Mouse (Mus musculus): ENCODE results near the gene Etv6.

Etv6 gene

DNA sequence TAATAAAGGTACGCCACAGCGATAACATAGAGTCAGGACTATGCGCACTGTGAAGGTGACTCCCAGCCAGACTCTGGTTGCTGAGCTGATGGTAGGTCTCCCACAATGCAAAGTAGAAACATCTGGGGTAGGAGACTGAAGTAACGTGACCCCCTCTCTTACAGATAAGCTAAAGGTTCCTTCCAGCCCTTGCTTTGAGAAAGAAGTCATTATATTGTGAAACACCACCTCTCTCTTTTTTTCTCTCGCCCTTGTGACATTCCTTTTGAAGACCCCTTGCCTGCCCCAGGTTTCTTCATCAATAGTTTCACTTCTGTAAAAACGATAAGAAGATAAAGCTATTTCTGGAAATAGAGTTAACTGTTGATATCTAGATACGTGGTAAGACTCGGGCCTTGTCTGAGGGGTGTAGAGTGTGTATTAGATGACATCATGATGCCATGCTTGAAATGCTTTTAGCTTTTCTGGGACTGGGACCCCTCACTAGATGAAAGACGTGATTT lies 99.4 kb downstream of the Etv6 start:
- DNase-seq (ENCODE audit: extremely low read depth, insufficient read length, low spot score), result no peak

DNA sequence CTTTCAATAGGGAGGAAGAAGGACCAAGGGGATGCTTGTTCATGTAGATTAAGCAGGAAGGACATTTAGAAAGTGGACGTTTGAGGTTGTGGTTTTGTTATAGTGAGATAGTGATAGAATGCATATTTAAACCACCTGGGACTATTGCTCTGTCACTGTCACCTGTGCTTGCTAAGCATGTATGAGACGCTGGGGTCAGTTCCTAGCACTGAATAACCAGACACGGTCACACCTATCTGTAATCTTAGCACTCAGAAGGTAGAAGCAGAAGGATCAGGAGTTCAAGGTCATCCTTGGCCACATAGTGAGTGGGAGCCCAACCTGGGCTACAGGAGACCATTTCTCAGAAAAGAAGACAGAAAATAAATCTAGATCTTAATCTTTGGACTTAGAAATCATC lies 100.8 kb downstream of the Etv6 start:
- DNase-seq (ENCODE audit: extremely low read depth, insufficient read length, low spot score), result no peak

DNA sequence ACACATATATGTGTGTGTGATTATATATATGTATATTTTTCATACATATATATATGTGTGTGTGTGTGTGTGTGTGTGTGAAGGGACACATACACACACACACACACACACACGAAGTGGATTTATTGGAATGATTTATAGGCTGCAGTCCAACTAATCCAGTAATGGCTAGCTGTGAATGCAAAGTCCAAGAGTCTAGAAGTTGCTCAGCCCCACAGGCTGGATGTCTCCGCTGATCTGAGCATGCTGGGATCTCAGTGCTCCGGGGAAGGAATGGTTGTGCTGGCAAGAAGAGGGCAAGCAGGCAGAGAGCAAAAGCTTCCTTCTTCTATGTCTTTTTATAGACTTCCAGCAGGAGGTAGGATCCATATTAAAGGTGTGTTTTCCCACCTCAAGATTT lies 103.9 kb downstream of the Etv6 start:
- no peak for DNase-seq (ENCODE audit: extremely low read depth, insufficient read length, low spot score)

DNA sequence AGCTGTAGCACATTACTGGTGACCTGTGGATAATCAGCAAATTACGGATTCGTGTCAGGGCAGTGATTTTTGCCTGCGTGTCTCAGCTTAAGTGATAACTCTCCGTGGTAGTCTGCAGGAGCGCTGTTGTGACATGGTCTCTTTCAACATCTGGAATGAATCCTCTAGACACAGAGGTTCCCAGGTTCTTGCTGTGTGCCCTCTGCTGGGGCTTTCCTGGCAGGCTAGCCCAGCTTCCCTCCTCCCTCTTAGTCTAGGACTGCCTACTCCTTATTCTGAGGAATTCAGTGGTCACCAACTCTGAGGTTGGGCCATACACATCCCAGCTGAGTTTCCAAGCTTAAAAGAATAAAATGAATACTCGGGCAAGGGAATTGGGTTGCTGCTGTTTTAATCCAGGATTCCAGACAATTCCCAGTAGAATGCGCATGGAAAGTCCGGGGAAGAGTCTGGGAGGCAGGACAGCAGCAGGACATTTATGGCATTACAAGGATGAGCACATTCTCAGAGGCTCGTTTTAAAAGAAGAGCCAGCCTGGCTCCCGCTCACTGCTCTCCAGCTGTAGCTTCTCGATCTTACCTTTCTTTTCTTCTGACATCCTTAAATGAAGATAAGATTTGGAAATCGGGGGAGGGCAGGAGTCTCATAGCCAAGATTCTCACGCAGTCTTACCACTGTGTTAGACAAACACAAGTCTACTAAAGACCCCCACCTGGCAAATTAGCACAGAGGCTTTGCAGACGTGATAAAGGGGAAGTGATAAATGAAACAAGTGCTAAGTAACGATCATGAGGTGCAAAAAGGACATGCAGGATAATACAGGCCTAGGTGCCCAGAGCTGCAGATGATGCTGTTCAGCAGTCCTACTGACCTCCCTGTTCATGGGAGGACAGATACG lies 105.5 kb downstream of the Etv6 start:
- no peak for DNase-seq (ENCODE audit: extremely low read depth, insufficient read length, low spot score)

DNA sequence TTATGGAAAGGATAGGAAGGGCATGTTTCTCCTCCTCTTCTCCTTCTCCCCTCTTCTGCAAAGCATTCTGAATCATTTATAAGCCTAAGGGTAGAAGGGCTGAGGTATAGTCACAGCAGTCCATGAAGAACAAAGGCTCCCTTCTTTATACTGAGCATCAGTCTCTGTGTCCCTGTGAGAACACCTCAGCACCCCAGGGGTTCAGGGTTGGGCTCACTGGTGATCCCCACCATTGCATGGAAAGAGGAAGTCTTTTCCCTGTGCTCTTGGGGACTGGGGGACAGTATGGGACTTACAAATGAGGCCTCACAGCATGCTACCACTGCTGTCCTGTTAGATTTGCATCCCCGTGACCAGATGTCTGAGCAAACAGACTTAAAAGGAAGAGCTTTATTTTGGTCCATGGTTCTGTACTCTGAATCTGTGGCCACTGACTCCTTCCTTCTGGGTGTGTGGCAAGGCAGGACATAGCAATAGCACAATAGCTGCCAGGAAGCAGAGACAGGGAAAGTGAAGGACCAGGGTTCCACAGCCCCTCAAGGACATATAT lies 106.2 kb downstream of the Etv6 start:
- DNase-seq (ENCODE audit: extremely low read depth, insufficient read length, low spot score), result no peak

DNA sequence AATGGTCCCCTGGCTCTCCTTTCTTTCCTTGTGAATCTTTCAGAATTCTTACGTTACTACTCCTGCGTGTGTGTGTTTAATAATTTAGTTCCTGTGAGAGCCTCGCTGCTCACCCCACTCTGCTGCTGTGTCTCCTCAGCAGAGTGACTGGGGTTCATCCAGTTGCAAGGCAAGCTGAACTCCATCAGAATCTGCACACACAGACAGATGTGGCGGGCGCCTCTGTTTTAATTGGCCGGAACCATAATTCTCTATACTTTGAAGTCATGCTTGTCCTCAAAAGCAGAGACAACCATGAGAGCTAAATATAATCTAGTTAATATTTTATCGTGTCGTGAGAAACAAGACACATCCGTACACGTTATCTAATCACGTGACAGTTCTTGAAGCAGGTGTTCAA lies 107.2 kb downstream of the Etv6 start:
- no peak for DNase-seq (ENCODE audit: extremely low read depth, insufficient read length, low spot score)

DNA sequence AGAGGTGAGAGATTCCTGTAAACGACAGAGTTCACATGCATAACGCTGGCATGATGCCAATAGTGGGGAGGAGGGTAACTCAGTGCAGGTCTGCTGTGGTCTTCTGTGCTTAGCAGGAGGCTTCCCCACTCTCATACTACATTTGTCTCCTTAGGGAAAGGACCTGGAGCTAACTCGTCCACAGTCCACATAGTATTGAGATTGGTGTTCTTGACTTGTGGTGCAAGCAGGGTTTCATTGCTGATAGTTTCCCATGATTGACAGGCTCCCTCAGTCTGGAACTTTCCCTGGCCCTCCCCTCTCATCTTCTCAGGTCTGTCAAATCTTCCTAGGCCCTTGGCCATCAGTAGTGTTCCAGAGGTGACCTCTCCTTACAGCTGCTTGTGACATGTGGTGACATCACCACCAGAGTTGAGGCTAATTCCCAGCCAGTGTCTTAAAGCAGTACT lies 108.2 kb downstream of the Etv6 start:
- no peak for DNase-seq (ENCODE audit: extremely low read depth, insufficient read length, low spot score)

DNA sequence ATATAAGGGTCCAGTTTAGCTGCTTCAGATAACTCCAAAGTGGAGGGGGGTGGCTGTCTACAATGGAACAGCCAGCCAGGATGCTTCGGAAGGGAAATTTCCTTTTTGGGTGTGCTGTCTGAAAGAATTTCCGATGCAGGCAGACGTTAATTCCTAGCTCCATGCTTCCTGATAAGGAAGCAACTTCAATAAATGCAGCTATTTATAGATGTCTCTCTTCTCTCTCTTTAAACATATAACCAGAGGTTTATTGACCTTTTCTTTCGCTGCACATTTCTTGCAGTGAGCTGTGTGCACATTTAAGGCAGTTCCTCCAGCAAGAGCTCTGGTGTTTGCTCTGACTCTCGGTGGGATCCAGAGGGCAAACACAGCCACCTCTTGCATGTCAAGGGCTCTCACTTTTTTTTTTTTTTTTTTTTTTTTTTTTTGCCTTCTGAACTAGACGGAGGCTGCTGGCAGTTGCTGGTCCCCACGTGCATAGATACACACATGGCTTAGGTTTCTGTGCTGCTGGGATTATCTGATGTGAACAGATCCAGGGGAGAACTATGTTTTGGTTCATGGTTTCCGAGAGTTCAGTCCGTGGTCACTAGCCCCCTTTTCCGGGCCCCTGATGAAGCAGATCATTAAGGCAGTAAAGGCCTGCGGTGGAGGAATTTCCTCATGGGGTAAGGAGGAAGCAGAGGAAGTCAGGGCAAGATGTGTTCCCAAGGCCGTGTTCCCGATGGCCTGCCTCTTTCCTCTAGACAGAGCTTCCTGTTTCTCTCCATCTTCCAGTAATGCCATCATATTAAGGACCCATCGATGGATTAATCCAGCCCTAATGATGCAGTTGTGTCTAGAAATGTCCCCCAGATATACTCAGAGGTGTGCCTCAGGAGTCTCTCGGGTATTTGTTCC lies 109.0 kb downstream of the Etv6 start:
- no peak for DNase-seq (ENCODE audit: extremely low read depth, insufficient read length, low spot score)

DNA sequence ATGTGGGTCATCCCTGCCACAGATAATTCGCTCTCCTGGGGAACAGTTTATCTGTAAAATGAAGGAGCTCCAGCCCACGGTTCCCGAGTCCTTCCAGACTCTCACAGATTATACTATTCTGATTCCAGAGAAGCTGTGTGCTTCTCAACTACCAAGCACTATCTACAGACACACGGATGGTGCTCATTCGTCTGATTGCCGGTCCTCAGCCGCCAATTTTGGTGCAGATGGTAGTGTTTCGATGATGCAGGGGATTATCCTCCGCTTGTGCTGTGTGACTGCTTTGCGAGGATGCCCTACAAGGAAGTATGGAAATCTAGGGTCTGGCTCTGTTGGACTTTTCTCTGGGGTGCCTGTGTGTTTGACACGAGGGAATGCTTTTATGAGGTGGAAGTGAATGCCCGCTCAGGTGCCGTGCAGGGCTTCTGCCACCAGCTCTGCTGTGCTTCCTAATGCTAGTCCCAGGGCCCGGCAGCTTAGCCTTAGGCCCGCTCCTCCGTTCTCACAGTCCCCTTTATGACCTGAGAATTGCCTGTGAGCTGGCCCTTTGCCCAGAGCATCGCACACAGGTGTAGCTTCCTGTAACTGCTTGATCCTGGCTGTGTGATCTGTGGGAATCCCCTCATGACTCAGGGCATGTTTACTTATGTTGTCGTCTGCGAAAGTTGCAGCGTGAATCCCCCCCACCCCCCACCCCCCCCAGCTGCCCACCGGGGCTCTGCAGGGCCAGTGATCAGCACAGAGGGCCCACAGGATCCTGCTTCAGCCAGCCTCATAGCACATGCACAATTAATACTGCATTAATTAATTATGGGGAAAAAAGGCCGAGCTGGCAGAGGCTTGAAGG lies 112.3 kb downstream of the Etv6 start:
- DNase-seq (ENCODE audit: extremely low read depth, insufficient read length, low spot score), result no peak

DNA sequence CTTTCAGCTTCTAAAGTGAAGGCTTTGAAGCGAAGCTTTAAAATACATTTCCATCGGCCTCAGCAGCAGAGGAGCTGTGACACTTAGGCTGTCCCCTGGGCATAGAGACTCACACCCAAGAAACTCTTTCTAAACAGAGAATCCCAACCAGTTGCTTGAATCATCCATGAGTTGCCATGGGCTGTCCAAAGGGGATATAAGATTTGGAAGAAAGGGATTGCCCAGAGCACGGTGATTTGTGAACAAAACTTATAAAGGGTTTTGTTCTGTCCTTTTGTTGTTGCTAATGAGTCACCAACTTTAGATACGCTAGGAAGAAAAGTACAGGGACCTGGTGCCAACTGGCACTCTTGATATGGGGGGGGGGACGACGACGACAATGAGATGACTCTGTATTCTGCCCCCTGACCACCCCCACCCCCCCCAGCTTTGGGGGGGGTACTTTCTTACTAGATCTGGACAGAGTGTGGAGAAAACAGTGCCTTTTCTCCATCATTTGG lies 113.0 kb downstream of the Etv6 start:
- DNase-seq (ENCODE audit: extremely low read depth, insufficient read length, low spot score), result no peak

DNA sequence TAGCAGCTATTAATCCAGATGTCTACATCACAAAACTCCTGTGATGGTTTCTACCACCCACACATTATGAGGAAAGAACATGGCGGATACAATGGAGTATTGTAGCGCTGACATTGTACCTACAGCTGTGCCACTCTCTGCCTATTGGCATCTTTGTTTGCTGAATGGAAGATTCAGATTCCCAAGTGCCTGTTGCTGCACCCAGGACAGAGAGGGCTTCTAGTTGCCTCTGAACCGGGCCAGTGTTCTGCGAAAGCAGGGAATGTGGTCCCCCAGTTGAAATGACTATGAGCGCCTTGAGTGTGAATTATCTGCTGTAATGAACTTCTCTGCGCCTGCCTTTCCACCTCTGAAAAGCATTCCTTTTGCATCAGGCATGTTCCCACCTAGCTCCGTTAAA lies 114.1 kb downstream of the Etv6 start:
- DNase-seq (ENCODE audit: extremely low read depth, insufficient read length, low spot score), result no peak

DNA sequence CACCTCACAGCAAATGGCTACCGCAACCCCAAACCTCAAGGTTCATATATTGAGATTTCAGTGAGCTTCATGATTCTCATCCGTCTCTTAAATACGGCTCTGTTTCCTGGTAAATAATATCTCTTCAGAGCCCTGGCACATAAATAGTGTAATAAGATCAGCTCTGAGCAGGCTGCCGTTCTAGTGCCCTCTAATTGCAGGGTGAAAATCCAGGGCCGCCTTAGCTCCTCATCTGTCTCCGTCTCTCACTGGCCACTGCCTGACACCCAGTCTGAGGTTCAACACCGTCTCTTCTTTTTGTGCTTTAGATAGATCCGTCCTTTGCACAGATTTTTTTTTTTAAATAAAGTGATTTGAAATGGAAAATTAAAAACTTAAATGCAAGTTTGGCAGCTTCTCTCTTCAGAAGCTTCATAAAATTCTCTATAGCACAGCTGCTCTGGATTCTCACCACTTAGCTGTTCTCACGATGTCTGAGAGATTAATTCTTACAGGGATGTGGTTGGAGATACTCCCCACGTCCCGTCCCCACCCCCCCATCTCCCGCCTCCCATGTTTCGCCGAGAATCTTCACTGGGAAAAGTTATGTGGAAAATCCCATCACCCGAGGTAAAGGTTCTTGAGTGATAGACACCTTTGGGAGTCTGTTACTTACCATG lies 115.7 kb downstream of the Etv6 start:
- DNase-seq (ENCODE audit: extremely low read depth, insufficient read length, low spot score), result no peak

DNA sequence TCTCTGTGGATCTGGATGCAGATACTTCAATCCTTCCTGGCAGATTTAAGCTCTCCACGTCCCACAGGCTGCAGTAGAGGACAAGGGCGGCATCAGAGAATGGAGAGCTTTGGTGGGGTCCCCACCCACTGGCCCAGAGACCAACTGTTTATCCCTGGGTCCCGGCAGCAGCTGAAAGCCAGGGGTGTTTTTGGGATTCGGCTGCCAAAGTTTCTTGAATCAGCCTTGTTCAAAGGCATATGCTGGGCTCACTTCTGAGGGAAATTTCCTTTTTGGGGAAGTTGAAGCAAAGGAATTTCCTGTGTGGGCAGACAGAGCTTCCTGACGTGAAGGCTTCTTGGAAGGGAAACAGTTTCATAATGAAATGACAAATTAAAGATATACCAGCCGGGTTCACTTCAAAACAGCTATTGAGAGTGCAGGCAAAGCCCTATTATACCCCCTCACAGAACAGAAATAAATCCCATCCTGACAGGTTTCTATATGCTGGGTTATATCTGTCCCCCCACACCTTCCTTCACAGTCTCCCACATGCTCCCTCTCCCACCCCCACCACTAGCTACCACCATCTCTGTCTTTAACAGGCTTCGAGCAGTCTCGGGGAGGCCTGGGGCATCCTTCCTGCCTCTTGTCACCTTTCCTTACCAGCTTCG lies 116.5 kb downstream of the Etv6 start:
- DNase-seq (ENCODE audit: extremely low read depth, insufficient read length, low spot score), result no peak

DNA sequence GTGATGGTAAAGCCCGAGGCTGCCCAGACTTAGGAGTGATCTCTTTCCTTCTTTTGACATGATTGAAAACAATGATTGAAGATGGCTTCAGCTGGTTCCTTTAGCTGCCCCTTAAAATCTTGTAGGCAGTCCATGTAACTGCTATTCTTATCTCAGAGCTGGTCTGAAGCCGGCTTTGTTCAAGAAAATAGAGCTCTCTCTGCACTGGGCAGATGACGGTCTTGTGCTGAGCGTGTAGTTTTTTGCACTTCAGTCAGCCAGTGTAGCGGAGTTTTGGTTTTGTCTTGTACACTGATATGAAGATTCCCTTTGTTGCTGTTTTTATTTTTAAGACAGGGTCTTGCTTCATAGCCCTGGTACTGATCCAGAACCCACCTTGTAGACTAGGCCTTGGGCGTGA lies 117.0 kb downstream of the Etv6 start:
- no peak for DNase-seq (ENCODE audit: extremely low read depth, insufficient read length, low spot score)

DNA sequence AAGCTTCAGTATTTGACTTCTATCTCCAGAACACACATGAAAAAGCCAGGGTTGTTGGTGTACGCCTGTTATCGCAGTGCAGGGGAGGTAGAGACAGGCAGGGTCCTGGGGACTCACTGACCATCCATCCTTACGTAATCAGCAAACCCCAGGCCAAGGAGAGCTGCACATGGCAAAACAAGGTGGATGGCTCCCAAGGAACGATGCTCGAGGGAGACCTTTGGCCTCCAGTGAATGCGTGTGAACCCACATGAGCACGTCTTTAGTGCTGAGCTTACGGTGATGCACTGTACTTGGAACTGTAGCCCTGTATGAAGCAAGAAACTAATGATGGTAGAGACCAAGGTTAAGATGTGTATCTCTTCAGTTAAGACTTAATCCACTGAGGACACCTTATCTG lies 119.2 kb downstream of the Etv6 start:
- no peak for DNase-seq (ENCODE audit: extremely low read depth, insufficient read length, low spot score)

DNA sequence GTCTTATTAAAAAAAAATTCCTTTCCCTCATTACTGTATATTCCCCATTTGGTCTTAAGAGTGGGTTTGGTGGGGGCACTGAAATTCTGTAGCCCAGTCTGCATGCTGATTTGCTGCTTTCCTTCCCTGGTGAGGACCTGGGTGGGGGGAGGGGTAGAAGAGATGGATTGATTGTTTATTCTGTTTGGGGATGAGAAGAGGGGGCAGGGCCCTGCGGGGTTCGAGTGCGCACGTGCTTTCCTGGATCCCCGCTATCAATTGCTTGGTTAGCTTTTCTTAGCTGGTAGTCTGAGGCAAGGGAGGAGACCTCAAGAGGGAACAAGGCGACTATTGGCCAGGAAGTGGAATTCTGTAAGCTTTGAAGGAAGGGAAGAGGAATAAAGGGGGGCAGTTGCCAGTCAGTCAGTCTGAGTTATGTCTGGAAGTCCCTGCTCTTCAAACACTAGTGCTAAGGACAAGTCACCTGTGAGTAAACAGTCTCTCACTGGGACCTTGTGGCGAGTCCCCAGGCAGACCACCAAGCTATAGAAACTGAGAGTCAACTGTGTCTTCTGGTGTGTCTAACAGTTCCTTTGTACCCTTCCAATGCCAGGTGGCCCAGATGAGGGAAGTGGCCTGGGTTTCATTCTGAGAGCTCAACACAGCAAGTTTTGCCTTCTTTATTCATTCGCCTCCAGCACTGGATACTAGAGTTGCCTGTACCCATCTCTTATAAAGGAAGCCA lies 120.6 kb downstream of the Etv6 start:
- no peak for DNase-seq (ENCODE audit: extremely low read depth, insufficient read length, low spot score)

DNA sequence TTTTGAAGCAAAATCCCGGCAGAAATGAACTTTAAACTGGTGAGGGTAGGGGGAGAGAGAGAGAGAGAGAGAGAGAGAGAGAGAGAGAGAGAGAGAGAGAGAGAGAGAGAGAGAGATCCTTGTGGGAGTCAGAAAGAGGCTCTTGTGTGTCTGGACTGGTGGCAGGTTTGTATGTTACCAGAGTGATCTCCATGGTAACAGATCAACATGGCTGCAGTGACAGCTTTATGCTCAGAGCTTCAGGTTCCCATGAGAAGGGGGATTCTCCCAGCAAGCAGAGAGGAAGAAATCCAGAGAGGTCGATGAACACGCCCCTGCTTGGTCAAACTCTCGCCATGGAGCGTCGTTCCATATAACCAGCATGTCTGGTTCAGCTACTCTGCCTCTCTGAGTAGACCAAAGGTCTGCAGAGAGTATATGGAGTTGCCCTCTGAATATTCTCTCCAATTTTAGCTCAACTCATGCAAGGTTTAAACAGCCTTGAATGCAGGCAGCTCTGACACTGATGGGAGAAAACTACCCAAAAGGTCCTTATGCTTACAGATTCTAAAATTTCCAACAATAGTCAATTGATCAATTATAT lies 122.1 kb downstream of the Etv6 start:
- no peak for DNase-seq (ENCODE audit: extremely low read depth, insufficient read length, low spot score)

DNA sequence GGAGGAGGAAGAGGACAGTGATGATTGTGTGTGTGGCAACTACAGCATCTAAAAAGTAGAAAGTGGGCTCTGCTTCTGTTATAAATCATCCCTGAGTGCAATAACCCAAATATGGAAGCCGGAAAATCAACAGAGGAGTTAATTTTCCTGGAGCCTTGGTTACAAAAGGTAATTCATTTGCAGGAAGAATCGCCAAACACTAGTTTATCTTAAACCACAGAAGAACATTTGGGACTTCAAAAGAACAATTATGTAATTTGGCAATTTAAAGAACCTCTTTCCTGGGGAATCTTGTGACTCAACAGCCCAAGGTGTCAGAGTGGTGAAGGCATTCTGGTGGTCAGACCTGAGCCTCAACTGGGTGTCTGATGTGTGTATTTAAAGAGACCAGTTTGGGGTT lies 122.7 kb downstream of the Etv6 start:
- no peak for DNase-seq (ENCODE audit: extremely low read depth, insufficient read length, low spot score)
